Mouse (Mus musculus) frontal cortex, adult (tissue): ENCODE measurements around the gene AC131692.1.

ENCODE experiments used
- ATAC-seq: cut with Nextera tagmentation; 2 replicates; pipeline ENCODE4 v1.9.2; 2017; ENCODE audit warnings: mild to moderate bottlenecking, moderate library complexity, mixed read lengths; ENCODE audit not compliant: low TSS enrichment

AC131692.1 gene

DNA sequence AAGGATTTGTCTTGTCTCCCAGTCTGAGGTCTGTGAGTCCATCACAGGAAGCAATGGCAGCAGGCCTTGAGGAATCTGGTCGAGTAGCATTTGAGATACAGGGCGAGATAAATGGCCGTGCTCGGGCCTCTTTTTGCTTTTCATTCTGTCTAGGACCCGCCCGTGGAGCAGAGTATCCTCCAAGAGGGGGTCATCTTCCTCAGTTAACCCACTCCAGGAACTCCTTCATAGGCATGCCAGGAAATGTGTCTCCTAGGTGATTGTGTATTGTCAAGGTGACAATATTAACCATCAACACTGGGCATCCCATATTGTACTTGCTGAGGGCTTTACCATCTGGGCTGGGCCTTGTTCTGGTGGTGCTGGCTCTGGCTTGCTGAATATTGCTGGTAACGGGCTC, at the start of gene AC131692.1:
Gene AC131692.1, plus strand, starts transcription at position 301 of the 400 bp plus-strand sequence.
- ATAC-seq: no peak

DNA sequence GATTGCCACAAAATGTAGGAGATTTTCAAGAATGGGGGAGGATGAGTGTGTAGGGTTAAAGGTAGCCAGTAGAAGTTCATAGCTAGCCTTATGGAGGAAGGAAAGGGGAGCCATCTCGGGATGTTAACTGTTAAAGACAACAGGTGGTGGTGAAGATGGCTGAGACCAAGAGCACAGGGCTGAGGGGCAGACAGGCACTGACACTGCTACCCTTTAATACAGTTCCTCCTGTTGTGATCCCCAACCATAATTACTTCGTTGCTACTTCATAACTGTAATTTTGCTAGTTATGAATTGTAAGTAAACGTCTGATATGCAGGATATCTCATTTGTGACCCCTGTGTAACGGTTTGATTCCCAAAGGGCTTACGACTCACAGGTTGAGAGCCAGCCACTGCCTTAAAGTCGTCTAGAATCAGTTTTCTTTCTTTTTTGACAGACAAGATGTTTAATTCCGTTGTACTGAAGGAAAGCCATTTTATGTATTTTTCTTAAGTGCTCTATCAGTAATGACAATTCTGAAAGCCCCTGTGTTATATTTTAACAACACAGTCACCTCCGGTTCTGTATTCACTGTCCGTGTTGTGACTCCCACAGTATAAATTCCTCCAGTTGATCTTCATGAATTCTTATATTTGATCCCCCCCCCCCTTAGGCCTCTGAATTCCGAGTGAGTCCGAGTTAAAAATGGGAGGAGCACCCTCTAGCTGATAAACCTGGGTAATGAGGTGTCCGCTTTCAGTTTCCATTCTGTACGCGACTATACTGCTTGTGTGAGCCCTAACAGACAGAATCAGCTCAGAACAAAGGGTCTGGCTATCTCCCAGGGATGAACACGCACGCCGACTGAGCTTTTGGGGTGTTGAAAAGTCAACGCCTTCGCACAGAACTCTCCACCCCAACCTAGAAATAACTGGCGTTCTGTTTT, 48.6 kb upstream of the AC131692.1 start:
- ATAC-seq: peak; percentile 28; the same call in 1 of the 2 replicates

DNA sequence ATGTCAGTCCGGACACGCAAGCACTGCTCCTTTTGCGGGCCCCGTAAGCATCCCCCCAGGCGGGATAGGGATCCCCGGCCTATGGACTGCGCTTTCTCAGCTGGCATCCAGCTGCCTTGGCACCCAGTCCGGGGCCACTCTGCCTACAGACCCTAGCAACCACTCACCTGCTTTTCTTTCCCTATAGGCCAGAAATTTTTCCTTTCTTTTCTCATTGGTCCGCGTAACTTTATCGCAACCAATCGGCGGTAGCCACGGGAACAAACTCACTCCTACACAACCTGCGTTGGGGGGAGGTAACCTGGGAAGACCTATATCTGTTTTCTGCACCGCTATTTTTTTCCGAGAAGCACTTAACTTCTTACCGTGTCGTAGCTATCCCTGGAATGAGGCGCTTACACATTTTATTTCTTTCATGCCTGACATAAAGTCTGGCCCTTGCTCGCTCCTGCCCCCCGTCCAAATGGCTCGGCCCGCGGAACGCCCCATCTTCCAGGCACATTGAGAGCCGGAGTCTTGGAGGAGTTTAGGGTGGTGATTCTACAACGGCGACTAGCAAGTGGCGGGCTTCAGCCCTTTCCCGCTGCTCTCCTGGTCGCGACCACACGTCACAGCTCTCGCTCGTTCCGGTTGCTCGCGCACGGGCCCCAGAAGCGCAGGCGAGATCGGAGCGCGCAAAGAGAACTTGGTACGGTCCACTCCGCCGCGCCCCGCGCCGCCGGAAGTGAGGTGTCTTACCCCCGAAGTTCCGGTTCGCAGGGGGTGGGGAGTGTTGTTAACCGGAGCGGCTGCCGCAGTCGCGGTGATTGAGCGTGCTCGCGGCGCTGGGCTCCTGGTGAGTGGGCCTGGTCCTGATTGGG, 47.7 kb upstream of the AC131692.1 start, which contains the start of gene Syvn1:
Gene Syvn1, plus strand, starts transcription at position 283 of the 860 bp plus-strand sequence.
- ATAC-seq: peak; percentile 86

- ATAC-seq: no peak
These were observed 46.9 kb upstream of the AC131692.1 start for GRCm38 (mm10) chr19:6047154-6047898.

GRCm38 (mm10) chr19:6047899-6048166, 46.4 kb upstream of the AC131692.1 start:
- no peak for ATAC-seq

DNA sequence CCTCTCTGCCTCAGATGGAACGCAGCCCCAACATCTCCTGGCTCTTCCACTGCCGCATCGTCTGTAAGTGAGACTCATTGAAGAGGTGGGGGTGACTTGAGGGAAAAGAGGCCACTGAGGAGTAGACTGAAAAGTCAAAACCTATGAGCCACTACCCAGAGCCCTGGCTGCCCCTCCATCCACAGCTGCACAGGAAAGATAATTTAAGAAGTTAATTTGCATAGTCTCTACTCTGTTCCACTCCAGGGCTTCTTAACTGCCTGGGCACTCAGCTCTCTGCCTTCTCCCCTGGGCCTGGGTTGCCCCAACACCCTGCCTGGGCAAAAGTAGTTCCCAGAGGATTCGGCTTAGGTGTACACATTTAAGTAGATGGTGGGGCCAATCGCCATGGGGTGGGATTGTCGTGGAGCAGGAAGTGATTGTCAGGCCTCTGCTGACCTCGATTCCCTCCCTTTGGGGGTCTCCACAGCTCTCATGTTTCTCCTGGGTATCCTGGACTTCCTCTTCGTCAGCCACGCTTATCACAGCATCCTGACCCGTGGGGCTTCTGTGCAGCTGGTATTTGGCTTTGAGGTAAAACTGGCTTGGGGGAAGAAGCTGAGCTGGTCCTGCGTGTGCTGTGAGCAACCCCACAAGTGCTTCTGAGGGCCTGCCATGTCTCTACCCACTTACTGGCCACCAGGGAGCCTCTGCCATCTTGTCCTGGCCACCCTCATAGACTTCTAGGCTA, 45.4 kb upstream of the AC131692.1 start:
- ATAC-seq: no peak

DNA sequence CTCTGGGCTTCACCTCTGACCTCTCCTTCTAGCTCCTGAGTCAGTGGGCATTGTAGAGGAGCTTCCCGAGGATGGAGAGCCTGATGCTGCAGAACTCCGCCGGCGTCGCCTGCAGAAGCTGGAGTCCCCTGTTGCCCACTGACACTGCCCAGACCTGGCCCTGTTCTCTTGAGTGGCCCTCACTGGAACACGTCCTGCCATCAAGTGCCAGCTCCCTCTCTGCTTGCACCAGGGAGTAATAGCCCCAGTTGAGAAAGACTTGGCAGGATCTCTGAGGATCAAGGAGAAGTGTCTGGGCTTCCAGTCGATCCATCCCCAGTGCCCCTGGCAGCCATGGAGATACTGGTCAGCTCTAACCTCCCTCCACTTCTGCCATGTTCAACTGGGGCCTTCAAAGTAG, 41.7 kb upstream of the AC131692.1 start:
- ATAC-seq: no peak

GRCm38 (mm10) chr19:6054296-6054695, 39.9 kb upstream of the AC131692.1 start:
- ATAC-seq: no peak

DNA sequence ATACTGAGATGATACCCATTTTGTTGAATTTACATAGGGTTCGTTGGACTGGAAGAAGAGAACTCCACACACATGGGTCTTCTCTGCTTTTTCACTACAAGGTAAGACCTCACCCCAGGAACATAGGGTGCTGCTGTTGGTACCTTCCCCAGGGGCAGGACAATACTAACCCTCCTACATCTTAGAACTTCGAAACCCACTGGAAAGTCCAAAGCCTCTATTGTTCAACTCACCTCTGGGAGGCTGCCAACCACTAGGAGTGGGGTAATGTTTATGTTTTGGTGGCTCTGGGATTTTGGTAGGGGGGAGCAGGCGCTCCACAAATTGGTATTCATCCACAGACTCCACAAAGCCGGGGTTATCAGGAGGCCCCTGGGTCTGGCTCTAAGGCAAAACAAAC, 37.5 kb upstream of the AC131692.1 start:
- no peak for ATAC-seq

DNA sequence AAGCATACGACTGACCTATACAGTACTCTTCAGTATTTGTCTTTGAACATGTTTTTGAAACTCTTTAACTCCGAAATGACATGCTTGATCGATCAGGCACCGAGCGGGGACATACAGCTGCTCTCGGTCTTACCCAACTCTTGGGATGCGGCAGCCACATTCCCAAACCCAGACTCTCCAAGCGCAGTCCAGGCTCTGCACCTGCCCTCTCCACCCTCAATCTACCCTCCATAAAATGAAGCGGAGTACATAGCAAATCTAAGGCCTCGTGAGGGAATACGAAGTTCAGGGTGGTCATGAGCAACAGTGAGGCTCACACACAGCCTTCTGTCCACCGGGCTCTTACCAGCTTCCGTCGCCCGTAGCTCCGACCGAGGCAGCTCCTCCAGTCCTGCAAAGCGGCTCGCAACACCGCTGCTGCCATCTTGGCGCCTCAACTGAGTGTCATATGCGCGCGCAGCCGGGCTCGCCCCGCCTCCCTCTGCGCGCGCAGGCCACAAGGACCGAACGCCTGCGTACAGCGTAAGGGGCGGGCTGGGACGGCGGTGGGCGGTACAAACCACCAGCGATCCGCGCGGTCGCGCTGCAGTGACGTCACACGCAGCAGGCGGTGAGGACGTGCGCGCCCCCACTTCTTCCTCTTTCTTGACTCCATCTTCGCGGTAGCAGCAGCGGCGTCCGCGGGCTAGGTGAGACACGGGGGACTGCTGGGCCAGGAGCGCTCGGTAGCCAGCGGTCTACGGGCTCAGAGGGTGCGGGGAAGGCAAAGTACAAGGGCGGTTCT, 36.7 kb upstream of the AC131692.1 start, which contains the start of the genes Mrpl49 and Fau:
Gene Mrpl49, minus strand, starts transcription at position 473 of the 784 bp plus-strand sequence.
Gene Fau, plus strand, starts transcription at position 532 of the 784 bp plus-strand sequence.
- ATAC-seq: peak; percentile 76

DNA sequence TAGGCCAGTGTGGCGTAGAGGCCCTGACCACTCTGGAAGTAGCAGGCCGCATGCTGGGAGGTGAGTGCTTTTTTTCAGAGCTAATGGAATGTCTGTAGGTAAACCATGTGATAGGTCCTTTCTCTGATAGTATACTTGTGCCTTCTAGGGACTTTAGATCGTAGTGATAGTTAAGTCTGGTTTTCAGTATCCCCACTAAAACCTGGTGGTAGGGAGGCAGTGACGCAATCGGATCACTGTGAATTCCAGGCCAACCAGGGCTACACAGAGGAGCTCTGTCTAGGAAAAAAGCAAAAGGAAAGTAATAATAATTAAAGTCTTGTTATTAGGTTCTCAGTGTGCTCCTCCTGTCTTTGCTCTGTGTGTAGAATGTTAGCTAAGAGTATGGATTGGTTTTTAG, 35.7 kb upstream of the AC131692.1 start:
- ATAC-seq: no peak

DNA sequence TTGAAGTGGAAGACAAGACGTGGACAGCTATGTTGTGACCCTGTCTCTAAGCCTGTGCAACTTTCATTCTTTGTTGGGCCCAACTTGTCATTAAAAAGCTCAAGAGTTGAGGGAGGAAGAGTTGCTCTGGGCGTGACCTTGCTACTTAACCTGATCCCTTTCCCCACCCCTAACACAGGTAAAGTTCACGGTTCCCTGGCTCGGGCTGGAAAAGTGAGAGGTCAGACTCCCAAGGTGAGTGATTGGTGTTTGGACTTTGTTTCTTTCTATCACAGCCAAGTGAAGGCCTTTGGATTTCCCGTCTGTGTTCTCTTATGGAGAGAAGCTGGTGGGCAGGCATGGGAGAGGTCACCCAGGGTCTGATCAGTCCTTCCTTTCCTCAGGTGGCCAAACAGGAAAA, 35.3 kb upstream of the AC131692.1 start:
- no peak for ATAC-seq

- ATAC-seq: peak; percentile 79
These were observed 33.1 kb upstream of the AC131692.1 start, which contains the start of gene Znhit2 for GRCm38 (mm10) chr19:6061021-6061533. TSS of gene Znhit2 (plus strand) at chr19:6061192.

- ATAC-seq: no peak
These were observed 32.4 kb upstream of the AC131692.1 start for GRCm38 (mm10) chr19:6061641-6062302.

DNA sequence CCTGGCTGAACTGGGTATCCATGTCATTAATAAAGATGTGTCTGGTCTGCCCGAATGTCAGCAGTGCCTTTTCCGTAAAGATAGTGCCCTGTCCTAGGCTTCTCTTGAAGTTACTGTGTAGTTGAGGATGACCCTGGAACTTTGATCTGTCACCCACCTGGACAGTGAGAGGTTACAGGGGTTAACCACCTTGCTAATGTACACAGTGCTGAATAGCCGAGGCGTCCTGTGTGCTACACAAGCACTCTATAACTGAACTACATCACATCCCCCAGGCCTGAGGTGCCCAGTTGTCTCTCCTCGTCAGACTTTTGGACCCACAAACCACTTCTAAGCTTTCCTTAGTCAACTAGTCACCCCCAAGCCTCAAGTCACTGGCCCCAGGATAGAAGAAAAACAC, 31.8 kb upstream of the AC131692.1 start:
- no peak for ATAC-seq

- no peak for ATAC-seq
These were observed 31.1 kb upstream of the AC131692.1 start for GRCm38 (mm10) chr19:6063081-6063480.

- no peak for ATAC-seq
These were observed 27.6 kb upstream of the AC131692.1 start for GRCm38 (mm10) chr19:6066571-6066970.

GRCm38 (mm10) chr19:6067011-6067723, 27.1 kb upstream of the AC131692.1 start:
- peak; percentile 71 for ATAC-seq
